Mouse (Mus musculus) megakaryocyte, adult 5-6 weeks (primary cell): ENCODE data around the gene Pak4. TPM values are rescaled to one million over a fixed set of nuclear protein-coding genes. Genes with fewer than 3 reads are reported as not detected.
"Not testable (repeated sequence)": the region's sequence is repeated elsewhere in the genome, so short reads cannot be mapped to it uniquely, and the experiment has no call there.

Source experiments
- ATAC-seq: 2 replicates; pipeline ENCODE4 v1.8.0; 2016; ENCODE audit warnings: mild to moderate bottlenecking, inconsistent platforms; ENCODE audit not compliant: poor library complexity, severe bottlenecking
- total RNA-seq, 2 experiments: library from RNA; stranded (forward) in 1 of 2; stranded (reverse) in 1 of 2; fragments of 153-499, 151-499 nt in 1 of 2; fragments of 221-1000, 200-1000 nt in 1 of 2; gene quantifications; 2 replicates each; pipeline versions ENCODE4 v1.2.3 to v1.2.4; 2015 to 2017

Gene Pak4
- total RNA-seq, 2 experiments from 2014 or later, result 9.9 to 12.8 TPM

- no peak for ATAC-seq
These were observed 30.4 kb downstream of the Pak4 start for GRCm38 (mm10) chr7:28567539-28567938.

DNA sequence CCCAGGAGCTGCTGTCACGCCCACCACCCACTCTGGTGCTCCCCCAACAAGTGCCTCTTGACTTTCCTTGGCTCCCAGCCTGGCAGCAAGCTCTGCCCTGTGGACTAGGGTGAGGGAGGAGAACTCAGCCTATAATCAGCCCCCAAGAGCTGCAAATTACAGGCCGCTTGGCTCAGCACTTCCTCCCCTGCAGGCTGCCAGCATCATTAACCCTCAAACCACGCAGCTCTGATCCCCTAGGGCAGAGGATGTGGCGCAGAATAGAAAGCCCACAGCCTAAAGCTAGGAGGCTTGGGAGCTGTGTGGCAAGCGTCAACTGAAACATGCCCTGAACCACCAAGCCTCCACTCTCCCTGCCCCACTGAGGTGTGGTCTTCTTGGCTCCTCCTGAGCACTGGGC is 32.6 kb downstream of the Pak4 start:
- ATAC-seq, result no peak

DNA sequence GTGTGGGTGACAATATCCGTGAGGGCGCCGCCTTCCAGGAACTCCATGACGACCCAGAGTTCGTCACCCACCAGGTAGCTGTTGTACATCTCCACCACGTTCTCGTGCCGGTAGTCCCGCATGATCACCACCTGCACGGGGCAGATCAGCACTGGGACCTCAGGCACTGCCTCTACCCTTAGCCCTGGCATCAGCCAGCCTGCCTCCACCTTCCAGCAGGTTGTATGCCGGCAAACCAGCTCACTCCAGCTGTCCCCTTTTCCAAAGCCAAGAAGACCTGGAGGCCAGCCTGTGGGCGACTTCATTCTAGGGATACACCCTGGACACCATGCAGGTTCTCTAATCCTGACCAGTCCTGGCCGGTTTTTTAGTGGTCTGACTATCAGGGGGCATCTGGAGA is 35.0 kb downstream of the Pak4 start:
- no peak for ATAC-seq

GRCm38 (mm10) chr7:28562371-28562770 is 35.6 kb downstream of the Pak4 start:
- ATAC-seq, result no peak

DNA sequence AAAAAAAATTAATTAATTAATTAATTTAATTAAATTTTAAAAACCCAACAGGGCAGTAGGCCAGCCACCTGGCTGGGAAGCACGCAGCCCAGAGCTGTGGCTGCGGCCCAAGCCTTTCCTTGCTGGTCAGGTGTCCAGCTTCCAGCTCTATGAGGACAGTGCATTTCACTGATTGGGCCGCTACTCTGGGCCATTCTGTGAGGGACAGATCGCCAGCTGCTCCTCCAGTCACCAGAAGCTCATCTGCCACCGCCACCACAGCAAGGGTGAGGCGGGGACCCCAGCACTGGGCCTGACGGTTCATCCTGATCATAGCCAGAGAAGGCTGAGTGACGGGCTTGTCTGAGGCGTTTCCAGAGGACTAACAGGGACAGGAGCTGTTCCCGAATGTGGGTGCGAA is 36.0 kb downstream of the Pak4 start:
- ATAC-seq, result no peak

- ATAC-seq, result no peak
These were observed 37.1 kb downstream of the Pak4 start for GRCm38 (mm10) chr7:28560856-28561255.

DNA sequence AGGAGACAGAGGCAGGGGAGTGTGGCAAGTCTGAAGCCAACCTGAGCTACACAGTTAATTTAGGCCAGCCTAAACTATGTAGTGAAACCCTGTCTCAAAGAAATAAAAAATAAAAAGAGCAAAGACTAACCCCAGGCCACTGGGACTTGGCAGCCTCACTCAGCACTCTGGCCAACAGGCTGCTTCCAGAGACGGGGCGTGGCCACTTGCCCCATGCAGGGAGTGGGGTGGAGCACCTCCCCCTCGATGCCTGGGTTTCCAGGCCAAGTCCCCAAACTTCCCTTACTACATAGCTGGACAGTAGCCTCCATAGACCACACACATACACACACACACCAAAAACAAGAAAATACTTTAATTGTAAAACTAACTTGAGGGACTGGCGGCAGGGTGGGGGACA is 39.5 kb downstream of the Pak4 start:
- ATAC-seq, result no peak

- ATAC-seq, result no peak
These were observed 40.3 kb downstream of the Pak4 start for GRCm38 (mm10) chr7:28557708-28558107.

GRCm38 (mm10) chr7:28557069-28557468 is 40.9 kb downstream of the Pak4 start:
- ATAC-seq, result no peak

DNA sequence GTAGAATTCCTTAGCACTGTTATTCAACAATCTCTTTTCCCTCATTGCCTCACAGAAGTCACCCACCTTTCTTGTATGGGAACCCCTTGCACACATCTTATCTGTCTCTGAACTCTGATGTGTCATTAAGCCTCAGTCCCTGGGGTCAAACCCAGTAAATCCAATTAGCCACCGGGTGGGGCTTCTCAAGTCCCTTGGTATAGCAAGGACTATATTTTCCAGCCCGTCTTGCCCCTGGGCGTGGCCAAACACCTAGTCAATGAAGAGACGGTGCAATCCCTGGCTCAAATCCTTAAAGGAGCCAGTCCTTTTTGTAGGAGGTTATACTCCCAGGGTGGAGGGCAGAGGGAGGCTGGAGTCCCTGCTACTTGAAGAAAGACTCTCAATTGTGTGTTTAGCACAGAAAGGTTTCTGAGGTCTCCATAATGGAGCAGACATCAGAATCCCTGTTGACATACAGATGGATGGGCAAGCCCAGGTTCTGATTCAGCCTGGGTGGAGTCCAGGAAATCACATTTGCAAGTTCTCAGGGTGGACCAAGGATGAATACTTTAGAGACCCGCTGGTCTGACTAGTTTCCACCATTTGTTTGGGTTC is 41.9 kb downstream of the Pak4 start:
- ATAC-seq, result no peak

- ATAC-seq, result no peak
These were observed 44.9 kb downstream of the Pak4 start for GRCm38 (mm10) chr7:28553076-28553475.

DNA sequence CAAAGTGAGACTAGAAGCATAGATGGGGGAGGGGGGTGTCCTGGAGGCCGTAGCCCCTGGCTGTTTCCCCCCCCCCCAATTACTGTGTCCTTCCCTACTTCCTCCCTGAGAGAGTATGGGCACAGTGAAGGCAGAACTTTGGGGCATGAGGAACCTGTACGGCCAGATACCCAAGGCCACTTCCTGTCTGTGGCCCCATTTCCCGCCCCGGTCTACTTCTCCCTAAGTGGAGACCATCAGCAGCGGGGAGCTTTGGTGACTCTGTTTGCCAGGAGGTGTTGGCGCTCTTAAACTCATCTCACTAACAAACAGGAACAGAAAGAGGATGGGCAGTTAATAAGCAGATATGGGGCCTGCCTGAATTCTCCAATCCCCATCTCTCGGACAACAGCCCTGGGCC is 50.4 kb downstream of the Pak4 start:
- ATAC-seq, result peak; percentile 92

GRCm38 (mm10) chr7:28547154-28547553 is 50.8 kb downstream of the Pak4 start, which contains the start of gene Nccrp1:
Nccrp1 (minus strand) TSS chr7:28547254.
- ATAC-seq, result no peak

GRCm38 (mm10) chr7:28546649-28547048 is 51.3 kb downstream of the Pak4 start:
- no peak for ATAC-seq

- ATAC-seq, result no peak
These were observed 52.1 kb downstream of the Pak4 start for GRCm38 (mm10) chr7:28545891-28546210.

GRCm38 (mm10) chr7:28545048-28545890 is 52.7 kb downstream of the Pak4 start:
- ATAC-seq, result no peak

DNA sequence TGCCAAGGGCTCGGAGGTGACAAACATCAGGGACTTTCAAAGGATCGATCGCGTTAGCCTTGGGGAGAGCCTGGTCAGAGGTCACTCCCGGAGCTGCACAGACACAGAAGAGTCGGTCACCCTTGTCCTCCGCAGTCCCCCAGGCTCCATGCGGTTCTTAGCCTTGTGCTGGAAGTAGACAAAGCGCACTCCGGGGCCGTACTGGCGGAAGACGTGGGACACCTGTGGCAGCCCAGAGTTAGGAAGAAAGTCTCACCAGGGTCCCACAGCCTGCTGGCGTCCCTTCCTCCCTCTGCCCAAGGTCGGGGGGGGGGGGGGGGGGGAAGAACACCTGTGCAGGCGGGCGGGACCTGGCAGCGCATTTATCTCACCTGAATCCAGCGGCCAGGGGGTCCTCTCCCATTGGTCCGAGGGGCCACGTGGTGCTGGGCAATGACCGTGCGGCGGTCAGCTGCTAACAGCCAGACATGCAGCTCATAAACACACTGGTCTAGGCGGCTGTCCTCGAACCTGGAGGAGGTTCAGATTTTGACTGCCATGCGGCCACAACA is 53.9 kb downstream of the Pak4 start:
- ATAC-seq, result no peak

- ATAC-seq, result no peak
These were observed 57.5 kb downstream of the Pak4 start, which contains the start of gene Sycn for GRCm38 (mm10) chr7:28540526-28540925. Sycn (plus strand) TSS chr7:28540885.

DNA sequence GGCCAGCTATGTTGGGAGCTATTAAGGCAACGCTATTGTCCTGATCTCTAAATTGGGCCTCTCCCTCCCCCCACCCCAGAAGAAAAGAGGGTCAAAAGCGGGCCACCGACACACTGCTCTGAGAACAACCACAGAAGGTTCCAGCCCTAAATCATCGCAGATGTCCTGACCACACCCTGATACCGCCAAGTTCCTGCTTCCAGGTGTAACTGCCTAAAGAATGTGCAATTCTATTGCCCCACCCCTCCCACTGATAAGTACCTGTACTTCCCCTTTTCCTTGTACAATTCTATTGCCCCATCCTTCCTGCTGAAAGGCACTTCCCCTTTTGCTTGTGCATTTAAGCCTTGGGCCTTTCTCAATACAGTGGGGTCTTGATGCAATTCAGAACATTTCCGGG is 59.1 kb downstream of the Pak4 start:
- not testable (repeated sequence) for ATAC-seq

GRCm38 (mm10) chr7:28532005-28532404 is 66.0 kb downstream of the Pak4 start:
- no peak for ATAC-seq

GRCm38 (mm10) chr7:28527922-28528719 is 69.9 kb downstream of the Pak4 start:
- ATAC-seq, result peak; percentile 98
